Mouse (Mus musculus): ENCODE results near the gene BC034090. TPM values are rescaled to one million over a fixed set of nuclear protein-coding genes. Genes with fewer than 3 reads are reported as not detected.

The BC034090 gene
- polyA plus RNA-seq, 2 experiments from 2014 or later: 0.29 to 0.32 TPM

DNA sequence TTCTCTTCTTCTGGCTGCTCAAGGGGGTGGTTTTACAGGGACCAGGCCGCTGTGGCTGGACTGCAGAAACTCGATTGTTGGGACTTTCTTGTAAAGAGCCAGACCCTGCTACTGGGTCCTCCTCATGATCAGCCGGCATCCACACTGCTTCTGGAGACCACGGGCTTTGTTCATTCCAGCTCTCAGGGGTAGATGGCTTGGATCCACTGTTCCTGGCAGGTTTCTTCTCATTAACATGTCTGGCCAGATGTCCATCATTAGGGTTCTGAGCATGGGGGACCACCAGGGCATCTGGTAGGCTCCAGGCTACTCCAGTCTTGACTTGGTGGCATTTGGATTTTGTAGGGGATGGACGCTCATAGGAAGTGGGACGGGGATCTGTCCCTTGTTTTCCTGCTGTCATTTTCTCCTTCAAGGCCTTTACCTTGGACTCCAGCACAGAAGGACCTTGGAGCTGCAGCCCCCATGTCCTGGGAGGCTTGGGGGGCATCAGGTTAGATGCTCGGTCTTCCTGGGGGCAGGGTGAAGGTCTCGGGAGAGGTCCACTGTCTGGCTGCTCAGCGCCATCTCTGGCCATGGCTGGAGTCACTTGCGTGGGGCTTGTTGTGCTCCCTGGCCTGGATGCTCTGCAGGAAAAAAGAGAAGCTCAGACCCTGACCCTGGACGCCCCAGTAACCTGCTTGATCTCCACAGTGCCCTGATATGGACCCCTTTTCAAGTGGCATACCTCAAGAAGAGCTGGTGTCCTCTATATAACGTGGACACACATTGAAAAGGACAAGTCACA, 2.4 kb downstream of the BC034090 start:
- ATAC-seq: no peak

DNA sequence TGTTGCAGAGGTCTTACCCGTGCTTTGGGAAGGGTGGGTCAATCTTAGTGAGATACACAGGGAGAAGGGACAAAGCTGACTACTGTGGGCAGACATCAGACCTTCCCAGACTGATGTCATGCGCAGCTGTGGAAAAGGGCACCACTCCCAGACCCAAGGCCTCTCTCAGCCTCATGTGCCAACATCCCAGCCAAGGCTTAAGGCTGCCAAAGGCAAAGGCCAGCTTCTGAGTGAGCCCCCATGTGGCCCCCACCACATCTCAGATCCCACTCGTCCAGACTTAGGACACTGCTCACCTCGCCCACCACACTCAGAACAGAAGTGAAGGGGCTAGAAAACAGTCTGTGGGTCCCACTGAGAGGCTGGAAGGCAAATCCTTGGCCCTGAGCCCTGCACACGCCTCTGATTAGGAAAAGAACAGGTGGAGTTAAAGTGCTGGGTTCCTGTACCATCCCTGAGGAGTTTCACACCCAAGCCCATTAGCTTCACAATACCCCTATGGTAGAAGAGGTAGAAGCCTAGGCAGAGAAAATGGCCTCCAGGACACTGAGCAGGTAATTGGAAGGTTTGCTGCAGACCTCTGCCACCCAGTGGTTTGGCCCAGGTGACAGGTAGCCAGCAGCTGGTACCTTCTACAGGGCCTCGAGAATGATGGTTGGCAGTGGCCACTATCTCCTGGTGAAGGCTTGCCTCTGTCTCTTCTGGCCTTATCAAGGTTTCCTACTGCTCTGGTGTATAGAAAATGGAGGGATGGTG, 4.1 kb downstream of the BC034090 start:
- ATAC-seq: no peak

DNA sequence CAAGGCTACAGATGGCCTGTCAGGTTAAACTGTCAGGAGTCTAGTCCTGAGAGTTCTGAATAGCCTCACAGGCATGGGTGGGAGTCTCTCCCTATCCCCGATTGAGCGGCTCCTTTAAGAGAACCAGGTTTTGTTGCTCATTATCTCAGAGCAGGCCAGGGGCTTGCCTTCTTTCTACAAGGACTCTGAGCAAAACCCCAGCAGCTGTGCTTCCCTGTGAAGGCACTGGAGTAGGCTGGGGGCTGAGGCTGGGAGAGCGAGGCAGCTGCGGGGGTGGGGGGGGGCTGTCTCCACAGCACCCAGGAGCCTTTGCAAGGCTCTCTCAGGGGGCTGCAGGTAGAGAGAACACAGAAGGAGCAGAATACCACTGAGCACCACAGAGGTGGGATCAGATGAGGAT, 5.1 kb downstream of the BC034090 start:
- no peak for ATAC-seq

DNA sequence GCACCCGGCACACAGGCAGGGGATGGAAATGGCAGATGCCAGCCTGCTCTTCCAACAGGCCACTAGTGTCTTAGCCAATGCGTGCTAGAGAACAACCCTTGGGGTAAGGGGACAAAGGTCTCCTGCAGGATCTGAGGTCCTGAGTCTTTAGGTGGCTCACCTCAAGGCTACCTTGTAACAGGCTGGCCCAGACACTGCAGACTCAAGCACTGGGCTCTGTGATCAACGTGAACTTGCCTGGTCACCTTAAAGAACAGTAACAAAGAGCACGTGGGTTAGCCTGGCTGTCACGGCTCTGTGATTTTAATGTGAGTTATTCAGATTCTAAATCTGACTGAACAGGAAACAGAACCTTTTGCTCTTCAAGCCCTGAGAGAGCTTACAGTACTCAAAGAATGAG, 6.1 kb downstream of the BC034090 start:
- no peak for ATAC-seq

DNA sequence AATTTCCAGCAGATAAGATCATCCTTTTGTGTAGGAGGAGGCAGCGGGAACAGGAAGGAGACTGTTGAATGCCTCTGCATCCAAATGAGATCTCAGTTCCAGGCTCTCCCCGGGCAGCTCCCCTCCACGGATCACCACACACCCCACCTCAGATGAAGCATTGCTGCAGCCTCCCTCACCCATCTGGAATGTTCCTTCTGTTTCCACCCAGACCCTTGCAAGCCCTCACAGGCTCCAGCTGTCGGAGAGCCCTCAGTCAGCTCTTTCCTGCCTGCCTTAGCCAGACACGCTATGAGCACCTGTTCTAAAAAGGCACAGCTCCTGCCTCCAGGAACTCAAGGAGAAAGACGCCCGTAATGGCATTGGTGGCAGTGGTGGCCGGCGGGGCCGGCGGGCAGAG, 6.9 kb downstream of the BC034090 start:
- ATAC-seq: no peak

DNA sequence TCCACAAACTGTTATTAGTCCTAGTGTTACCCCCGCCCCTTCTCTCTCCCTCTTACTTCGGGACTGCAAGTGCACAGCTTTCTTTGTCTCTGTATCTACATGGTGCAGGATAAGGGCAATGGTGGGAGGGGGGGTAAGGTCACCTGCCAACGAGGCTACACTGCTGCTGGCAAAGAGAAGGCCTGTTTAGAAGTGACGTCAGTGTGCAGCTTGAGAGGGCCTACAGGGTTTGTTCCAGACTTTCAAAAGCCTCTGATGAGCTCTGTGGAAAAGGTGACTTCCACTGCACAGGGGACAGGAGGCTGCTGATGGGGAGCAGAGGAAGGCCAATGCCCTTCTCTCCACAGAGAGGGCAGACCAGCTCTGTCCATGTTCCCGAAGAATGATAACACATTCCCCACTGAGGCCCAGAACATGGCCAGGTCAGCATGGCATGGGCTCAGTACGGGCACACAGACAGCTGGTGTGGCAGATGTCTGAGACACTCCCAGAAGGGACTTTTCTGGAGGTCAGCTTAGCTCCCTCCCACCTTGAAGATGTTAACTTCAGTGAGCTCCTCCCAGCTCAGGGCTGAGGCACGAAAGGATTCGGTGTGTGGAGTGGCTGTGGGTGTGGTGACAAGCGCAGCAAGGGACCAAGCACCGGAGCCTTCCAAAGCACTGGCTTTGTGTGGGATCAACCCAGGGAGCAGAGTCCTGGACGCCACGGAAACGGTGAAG, 7.8 kb downstream of the BC034090 start:
- ATAC-seq: no peak

DNA sequence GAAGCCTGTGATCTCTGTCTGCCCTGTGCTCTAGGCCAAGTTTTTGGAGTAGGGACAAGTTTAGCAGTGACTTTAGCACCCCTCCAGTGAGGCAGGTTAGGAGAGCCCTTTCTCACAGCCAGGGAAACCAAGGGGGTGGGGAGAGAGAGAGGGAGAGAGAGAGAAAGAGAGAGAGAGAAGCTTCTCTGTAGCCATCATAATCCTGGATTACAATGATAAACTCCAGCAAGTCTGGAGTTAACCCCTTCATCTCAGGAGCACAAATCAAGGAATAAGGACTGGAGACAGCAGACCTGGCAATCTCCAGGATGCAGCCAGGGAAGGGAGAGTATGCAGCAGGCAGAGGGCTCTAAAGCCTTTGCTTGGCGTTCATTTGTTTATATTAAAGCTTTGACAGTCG, 8.6 kb downstream of the BC034090 start:
- ATAC-seq: no peak

DNA sequence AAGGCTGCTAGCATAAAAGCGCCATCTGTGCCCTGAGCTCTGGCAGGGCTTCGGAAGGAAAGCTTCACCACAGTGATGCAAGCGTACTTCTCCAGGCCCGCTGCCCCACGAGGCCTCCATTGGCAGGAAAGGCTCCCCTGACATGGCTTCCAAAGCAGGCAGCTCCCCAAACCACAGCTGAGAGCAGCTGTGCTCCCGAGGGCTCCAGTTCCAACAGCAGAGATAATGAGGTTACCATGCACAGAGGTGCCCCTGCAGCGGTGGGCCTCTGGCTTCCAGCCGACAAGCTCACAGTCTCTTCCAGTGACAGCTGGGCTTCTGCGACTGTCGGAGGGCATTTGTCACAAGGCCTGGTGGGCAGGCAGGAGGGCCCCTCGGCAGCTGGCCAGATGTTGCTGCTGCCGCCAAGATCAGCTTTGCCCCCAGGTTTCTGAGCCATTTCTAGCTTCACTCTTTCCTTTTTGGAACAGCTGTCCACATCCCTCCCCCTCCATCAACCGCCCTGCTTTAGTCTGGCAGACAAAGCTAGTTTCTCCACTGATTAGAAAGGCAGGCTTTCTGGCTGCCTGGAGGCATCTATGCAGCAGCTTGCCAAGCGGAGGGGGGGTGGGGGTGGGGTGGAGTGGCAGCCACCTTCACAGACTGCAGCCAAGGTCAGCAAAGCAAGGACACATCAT, 10.2 kb downstream of the BC034090 start:
- no peak for ATAC-seq

DNA sequence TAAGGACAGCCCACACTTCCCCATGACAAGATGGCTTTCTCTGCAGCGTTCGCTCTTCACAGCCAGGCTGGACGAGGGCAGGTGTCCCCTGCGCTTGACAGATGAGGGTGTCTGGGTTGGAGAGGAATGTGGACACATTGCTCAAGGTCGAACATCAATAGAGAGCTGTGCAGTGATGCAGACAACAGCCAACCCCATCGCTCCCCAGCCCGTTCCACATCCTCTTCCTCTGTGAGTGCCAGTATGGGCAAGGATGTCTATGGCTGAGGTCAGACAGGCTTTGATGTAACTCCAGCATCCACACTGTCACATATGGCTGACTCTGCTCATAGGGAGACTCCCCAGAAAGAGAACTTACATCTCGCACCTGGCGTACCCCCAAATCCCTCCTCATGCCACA, 10.9 kb downstream of the BC034090 start:
- ATAC-seq: no peak

DNA sequence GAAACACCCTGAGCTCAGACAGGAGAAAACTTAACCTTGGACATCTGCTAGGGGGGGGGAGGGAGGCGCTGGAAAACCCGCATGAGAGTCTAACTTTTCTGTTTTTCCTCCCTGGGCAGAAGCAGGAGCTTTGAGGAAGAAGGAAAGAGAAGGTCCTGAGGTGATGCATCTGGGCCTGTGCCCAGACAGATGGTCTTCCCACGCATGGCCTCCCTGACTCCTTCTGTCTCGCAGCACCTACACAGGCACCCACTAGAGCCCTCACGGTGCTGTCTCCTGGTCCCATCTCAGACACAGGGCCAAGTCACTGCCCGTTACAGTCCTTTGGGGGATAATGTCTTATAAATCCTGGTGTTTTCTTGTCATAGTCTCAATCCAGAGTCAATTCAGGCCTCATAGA, 11.5 kb downstream of the BC034090 start:
- ATAC-seq: no peak

DNA sequence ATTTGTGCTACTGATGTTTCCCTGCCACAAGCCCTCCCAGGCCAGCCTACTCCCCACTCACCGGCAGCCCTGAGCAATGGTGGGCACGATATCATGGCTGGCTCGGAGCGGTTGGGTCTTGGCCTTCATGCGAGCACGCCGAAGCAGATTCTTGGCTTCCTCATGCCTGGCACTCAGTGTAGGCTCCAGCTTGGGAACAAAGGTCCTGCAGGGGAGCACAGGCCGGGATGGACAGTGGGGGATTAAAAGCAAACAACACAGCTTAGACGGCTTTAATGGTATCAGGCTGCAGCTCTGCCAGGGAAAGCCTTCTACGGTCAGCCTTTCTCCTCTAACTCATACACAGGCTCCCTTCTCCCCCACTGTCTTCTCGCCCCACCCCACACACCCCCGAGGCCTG, 11.9 kb downstream of the BC034090 start:
- ATAC-seq: no peak

DNA sequence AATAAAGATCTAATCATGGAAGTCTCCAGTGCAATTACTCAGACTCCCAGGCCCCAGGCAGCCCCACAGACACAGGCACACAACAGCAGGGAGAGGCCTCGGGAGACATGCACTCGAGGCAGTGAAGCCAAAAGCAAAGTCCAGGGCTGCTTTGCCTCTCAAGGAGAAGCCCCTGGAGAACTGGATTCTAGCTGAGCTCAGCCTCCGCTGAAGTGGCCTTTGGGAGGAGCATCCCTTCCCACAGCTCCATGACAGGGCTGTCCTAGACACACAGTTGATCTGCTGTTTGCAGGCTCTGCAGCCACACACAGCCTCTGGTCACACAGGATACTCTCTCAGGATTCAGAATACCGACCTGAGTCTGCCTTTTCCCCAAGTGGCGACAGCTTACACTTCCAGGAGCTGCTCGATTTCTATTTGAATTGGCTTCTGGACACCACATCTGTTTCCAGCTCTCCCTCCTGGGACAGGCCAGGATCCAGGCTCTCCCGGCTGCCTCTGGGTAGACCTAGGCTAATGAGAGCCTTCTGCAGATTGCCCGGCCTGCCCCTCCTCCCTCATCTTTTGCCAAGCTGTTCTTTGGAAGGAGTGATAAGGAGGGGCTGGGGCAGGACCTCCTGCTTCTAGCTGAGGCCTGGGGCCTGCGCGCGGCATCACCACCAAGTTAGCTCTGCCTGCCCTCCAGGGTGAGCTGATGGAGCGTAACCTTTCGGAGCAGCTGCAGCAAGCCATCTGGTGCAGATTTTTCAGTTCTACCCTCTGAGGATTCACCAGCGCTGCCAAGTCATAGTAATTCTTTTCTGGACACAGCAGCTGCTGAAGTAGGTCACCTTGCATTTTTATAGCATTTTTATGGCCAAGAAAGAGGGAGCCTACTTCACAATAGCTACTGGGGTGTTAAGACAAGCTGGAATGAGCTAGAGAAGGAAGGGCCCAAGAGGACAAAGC, 14.5 kb downstream of the BC034090 start:
- no peak for ATAC-seq

DNA sequence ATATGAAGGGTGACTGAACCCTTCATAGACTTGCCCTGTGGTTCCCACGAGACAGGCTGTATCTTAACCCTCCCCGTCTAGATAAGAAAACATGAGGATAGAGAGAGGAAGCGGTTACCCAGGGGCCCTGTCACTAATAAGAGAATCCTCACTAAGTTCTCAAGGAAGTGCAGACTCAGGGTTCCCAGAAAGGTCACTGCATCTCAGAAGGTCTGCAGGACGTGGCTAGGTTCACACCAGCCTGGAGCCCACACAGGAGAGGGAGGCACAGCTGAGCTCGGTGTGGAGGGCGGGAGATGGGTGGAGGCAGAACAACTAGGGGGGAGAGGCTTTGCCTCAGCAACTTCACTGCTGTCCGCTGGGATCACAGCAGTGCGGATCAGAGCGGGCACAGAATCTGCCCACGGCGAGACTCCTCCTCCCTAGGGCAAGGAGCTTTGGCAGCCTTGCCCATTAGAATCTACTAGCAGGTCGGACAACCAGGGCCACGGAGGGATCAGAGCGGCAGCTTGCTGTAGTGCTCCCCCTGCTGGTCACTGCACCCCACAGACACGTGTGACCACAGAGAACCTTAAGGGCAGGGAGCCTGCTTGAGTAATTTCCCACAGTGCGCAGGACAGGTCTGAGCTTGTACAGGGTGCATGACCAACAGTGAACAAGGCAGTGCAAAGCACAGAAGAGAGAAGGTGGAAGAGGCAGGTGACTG, 20.2 kb downstream of the BC034090 start:
- ATAC-seq: peak; percentile 74

DNA sequence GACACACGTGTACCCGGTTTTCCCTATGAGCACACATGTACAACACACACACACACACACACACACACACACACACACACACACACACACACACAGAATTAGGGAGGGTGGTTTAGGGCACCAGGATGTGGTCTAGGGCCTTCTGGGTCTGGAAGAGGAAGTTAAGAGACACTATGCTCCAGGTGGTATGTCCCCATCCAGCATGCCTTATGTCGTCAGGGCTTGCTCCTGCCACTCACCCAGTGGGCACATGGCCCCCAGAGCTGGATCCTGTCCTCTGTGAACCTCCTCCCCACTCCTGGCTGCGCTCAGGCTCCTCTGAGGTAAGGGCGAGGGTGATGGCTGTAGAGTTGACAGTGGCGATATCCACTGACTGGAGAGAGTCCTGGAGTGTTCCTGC, 21.2 kb downstream of the BC034090 start:
- peak; percentile 72 for ATAC-seq

DNA sequence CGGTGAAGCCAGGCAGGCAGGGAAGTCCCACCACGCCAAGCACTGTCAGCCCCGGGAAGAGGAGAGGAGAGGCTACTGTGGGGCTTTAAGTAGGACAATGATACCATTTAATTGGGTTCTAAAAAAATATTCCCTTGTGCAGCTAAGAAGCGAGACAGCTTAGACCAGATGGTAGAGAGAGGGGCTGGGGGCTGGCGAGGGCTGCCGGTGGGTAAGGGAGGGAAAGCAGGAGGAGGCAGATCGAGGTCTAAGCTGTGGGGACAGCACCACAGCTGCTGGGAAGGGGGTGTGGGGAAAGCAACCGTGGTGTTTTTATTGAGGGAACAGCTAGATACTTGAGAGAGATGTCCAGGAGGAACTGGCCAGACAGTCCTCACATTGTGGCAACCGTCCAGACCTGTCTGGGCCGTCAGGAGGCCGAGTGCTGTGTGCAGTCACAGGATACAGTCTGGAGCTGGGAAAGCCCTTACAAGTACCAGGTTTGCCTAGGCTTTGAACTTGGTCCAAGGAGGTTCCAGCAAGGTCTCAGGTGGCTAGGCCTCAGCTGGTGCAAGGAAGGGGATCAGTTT, 22.1 kb downstream of the BC034090 start:
- no peak for ATAC-seq

DNA sequence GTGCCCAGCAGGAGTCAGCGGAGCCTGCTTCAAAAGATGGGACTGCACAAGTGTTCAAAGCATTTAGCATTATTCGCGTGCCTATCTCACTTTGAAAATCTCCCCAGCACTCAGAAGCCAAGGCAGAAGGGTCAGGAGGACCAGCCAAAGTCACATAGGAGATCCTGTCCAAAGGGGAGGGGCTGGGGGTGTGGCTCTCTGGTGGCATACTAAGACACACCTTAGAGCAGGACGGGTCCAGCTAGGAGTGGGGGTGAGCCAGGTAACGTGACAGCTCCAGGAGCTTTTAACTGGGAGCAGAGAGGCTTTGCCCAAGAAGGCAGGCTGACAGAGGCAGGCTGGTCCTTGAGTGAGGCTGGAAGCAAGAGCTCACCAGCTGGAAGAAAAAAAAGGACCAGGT, 25.3 kb downstream of the BC034090 start:
- no peak for ATAC-seq

DNA sequence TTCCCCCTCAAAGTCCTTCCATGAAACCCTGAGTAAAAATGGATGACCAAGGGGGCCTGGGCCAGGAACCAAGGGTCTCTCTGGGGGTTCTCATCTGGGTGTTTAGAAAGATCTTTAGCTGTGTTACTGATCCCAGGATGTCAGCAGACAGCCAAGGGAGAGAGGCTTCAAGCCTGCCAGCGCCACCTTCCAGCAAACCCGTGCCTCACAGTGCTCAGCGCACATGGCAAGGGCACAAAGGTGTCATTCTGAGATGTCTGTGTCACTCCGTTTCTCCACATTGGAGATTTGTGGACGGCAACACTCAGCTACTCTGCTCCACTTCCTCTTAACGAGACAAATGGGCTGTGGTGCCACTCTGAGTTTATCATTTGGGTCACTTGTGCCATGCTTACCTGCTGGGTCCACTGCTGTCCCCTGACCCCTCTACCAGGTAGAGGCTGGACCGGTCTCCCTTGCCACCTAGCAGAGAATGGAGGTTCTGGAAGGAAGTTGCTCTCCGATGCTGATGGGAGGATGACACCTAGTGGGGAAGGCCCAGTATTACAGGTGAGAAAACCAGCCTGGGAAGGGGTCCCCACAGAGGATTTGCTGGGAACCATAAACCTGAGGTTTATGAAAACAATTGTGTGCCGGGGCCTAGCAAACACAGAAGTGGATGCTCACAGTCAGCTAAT, 26.2 kb downstream of the BC034090 start:
- ATAC-seq: peak; percentile 60

DNA sequence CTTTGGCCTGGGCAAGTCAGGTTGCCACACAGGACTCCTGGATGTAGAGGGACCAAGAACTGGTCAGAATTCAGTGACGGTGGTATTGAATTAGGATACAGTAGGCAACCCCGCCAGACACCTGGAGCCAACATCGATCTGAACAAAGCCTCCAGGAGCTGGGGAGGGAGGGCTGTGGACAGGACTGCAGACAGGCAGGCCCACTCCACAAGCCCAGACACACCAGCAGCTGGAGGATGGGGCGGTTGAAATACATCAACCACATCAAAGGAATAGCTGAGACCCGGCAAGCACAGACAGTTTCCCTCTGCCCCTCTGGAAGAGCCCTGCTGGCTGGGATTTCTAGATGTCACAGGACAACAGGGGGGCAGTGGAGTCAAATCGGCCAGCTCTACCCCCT, 27.4 kb downstream of the BC034090 start:
- no peak for ATAC-seq

DNA sequence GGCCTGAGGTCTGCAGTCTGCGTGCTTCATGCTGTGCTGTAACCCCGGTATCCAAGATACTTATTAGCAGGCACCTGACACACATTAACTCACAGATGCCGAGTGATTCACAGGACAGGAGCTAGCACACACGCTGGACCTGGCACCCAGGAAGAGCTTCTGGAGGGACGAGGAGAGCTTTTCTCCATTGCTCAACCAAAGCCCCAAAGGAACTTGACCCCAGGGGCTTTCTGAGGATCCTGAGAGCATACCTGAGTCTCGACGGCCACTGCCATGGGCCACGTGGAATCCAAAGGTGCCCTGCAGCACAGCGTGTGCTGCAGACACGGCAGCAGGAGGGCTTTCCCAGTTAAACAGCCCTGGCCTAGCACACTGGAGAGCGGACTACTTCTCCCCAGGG, 27.9 kb downstream of the BC034090 start:
- ATAC-seq: no peak

DNA sequence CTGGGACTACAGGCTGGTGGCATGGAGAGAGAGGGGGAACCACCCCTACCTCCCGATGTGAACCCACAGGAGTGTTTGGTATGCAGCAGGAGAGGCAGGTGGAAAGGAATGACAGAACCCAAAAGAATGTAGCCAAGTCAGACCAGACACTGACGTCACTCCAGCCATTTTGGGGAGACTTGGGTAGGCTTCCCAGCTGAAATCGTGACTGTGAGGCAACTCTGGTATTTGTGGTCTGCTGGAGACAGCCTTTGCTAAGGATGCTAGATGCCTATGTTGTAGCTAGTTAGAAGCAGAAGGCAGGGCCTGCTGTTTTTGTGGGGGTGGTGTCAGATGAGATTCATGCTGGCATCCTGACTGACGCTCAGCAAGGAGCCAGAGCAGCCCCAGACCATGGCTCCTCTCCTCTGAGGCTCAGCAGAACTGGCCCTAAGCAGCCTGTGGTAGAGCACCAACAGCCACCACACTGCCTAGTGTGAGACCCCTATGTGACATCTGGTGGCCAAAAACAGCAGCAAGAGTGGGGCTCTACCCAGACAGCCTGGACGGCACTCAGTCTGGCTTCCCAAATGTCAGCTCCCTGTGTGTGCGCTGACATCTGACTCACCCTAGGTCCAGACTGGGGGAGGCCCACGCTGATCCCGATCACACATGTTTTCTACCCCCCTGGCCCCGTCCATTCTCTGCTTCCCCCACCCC, 29.0 kb downstream of the BC034090 start:
- no peak for ATAC-seq
